Mouse (Mus musculus): ENCODE results near the gene B630019K06Rik. TPM values are rescaled to one million over a fixed set of nuclear protein-coding genes. Genes with fewer than 3 reads are reported as not detected.

B630019K06Rik gene
- polyA plus RNA-seq (2012; rRNA removed; ENCODE audit: low replicate concordance), result 0.65 and 3.6 TPM in 2 replicates

GRCm38 (mm10) chrX:8892343-8893155, at the start of gene B630019K06Rik:
Gene B630019K06Rik, plus strand, starts transcription at chrX:8892382.

DNA sequence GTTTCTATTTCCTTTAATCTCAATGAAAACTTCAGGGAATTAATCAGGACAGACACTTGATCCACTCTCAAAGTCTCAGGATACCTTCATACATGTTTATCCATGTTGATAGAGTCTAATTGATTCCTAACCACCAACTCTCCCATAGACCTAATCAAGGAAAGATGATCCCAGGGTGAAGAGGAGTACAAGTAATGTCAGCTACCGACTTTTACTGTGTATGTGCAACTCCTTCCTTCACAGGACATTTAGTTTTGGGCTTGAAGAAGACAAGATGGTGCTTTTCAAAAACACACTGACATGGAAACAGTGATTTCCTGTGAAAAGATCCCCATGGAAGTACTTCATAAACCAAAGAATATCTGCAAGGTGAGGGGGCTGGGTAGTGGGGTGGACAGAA, 48.5 kb upstream of the B630019K06Rik start, which contains the start of gene Gm6592:
Gm6592 (plus strand) TSS at position 301 of the 400 bp plus-strand sequence.

DNA sequence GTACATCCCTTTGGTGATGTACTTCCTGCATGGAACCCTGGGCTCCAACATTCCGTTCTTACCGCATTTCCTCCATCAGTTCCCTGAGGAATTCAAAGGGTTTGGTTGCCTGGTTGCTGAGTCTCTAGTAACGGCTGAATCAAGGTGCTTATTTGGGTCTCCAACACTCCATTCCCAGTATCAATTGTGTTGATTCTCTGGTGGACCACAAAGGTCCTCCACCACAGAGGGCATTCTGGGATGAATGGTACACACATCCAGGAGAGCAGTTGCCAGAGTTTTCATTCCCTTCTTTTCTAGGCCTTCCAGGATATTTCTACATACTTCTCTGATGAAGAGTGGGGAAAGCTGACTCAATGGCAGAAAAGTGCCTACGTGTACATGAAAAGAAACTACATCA, 18.2 kb upstream of the B630019K06Rik start, which contains the start of gene Gm5751:
Gm5751 (plus strand) TSS at position 301 of the 400 bp plus-strand sequence.

Other genes starting within 250 kb of the B630019K06Rik start
- not detected in 2 replicates for gene Ssxb8, start 201.5 kb upstream of the B630019K06Rik start, polyA plus RNA-seq (2012; rRNA removed; ENCODE audit: low replicate concordance)
- not detected in 2 replicates for gene Ssx9, start 143.9 kb upstream of the B630019K06Rik start, polyA plus RNA-seq (2012; rRNA removed; ENCODE audit: low replicate concordance)
- not detected in 2 replicates for gene Ssxb5, start 88.7 kb upstream of the B630019K06Rik start, polyA plus RNA-seq (2012; rRNA removed; ENCODE audit: low replicate concordance)
- not detected in 2 replicates for gene Gm6592, start 48.4 kb upstream of the B630019K06Rik start, polyA plus RNA-seq (2012; rRNA removed; ENCODE audit: low replicate concordance)
- gene Gm5751, start 18.1 kb upstream of the B630019K06Rik start, polyA plus RNA-seq (2012; rRNA removed; ENCODE audit: low replicate concordance), result not detected in 2 replicates
- gene Fthl17b, start 70.6 kb downstream of the B630019K06Rik start, polyA plus RNA-seq (2012; rRNA removed; ENCODE audit: low replicate concordance), result not detected in 2 replicates
- not detected in 2 replicates for gene Fthl17c, start 84.2 kb downstream of the B630019K06Rik start, polyA plus RNA-seq (2012; rRNA removed; ENCODE audit: low replicate concordance)
- gene Fthl17d, start 94.4 kb downstream of the B630019K06Rik start, polyA plus RNA-seq (2012; rRNA removed; ENCODE audit: low replicate concordance), result not detected in 2 replicates
- gene Fthl17e, start 141.1 kb downstream of the B630019K06Rik start, polyA plus RNA-seq (2012; rRNA removed; ENCODE audit: low replicate concordance), result not detected in 2 replicates
- not detected in 2 replicates for gene Fthl17f, start 170.6 kb downstream of the B630019K06Rik start, polyA plus RNA-seq (2012; rRNA removed; ENCODE audit: low replicate concordance)
- gene 4930402K13Rik, start 212.2 kb downstream of the B630019K06Rik start, polyA plus RNA-seq (2012; rRNA removed; ENCODE audit: low replicate concordance), result not detected in 2 replicates

Data from mammary gland, adult 2 months (tissue).